Mouse (Mus musculus): Measurements from ENCODE around the gene Slirp. TPM values are rescaled to one million over a fixed set of nuclear protein-coding genes. Genes with fewer than 3 reads are reported as not detected.
"Not testable (repeated sequence)": the region's sequence is repeated elsewhere in the genome, so short reads cannot be mapped to it uniquely, and the experiment has no call there.

Slirp gene
- polyA plus RNA-seq, 1 experiment from 2014 or later: 269 TPM

DNA sequence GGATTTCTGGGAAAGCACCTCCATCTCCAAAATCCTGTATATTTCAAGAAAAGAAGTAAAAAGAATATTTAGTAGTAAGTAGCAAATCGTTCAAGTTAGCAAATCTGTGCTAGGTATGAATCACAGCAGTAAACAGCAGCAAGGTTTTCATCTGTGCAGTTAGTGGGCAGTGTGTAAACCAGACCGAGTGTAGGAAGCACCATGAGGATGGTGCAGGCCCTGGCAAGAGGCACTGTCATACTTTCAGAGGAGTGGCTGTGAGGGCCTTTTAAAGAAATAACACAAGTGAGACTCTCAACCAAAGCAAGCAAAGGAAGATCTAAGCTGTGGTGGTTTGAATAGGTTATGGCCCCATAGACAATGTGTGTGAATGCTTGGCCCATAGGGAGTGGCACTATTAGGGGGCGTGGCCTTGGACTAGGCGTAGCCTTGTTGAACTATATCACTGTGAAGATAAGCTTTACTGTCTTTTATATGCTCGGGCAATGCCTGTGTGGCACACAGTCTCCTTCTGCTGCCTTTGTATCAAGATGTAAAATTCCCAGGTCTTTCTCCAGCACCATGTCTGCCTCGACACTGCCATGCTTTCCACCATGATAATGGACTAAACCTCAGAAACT lies 21.1 kb downstream of the Slirp start:
- H3K4me2 ChIP-seq (replicated peaks; ENCODE audit: low read depth, low read length): no peak overlapping the region
- no peaks in the 10 kb centered on the region for H3K9me3 ChIP-seq (ENCODE audit: control insufficient read depth, low read length)
- 88% methylated on average over 6 of the region's 6 CpGs for WGBS
- no peaks in the 10 kb centered on the region for H3K27me3 ChIP-seq (ENCODE audit: control insufficient read depth, insufficient read depth, low read length)
- no peak for ATAC-seq (ENCODE audit: low FRiP score, low TSS enrichment)
- H3K9ac ChIP-seq (ENCODE audit: low read depth, low read length): no peak overlapping the region
- H3K27ac ChIP-seq (ENCODE audit: low read depth, low read length): no peak overlapping the region
- H3K4me3 ChIP-seq (ENCODE audit: low read length): no peak overlapping the region
- H3K36me3 ChIP-seq (ENCODE audit: control insufficient read depth, insufficient read depth, low read length): peaks cover 78% of the 10 kb centered on the region
- H3K4me1 ChIP-seq (ENCODE audit: control insufficient read depth, insufficient read depth, low read length): no peaks in the 10 kb centered on the region

- Histone ChIP-seq H3K36me3 (ENCODE audit: control insufficient read depth, insufficient read depth, low read length) (peaks cover 26% of the 10 kb centered on the region), H3K4me3 (ENCODE audit: low read length) (peak overlapping the region; percentile 88), H3K27me3 (ENCODE audit: control insufficient read depth, insufficient read depth, low read length) (no peaks in the 10 kb centered on the region), H3K4me2 (replicated peaks; ENCODE audit: low read depth, low read length) (peak overlapping the region; percentile 65), H3K9ac (ENCODE audit: low read depth, low read length) (peak overlapping the region; percentile 92; the same call in 1 of the 2 replicates), H3K4me1 (ENCODE audit: control insufficient read depth, insufficient read depth, low read length) (peaks cover 9% of the 10 kb centered on the region; the same call in 1 of the 2 replicates), H3K9me3 (ENCODE audit: control insufficient read depth, low read length) (no peaks in the 10 kb centered on the region), H3K27ac (ENCODE audit: low read depth, low read length) (no peak overlapping the region)
- no peak for ATAC-seq (ENCODE audit: low FRiP score, low TSS enrichment)
- 55% methylated on average over 7 of the region's 7 CpGs for WGBS
These were observed 26.8 kb downstream of the Slirp start for GRCm38 (mm10) chr12:87470263-87471136.

GRCm38 (mm10) chr12:87471421-87471963 lies 27.8 kb downstream of the Slirp start:
- H3K4me1 ChIP-seq (ENCODE audit: control insufficient read depth, insufficient read depth, low read length): peaks cover 9% of the 10 kb centered on the region; the same call in 1 of the 2 replicates
- peak overlapping the region; percentile 92 for H3K9ac ChIP-seq (ENCODE audit: low read depth, low read length)
- no peak for ATAC-seq (ENCODE audit: low FRiP score, low TSS enrichment)
- peak overlapping the region; percentile 82; the same call in 1 of the 2 replicates for H3K27ac ChIP-seq (ENCODE audit: low read depth, low read length)
- no peaks in the 10 kb centered on the region for H3K27me3 ChIP-seq (ENCODE audit: control insufficient read depth, insufficient read depth, low read length)
- H3K4me3 ChIP-seq (ENCODE audit: low read length): peak overlapping the region; percentile 88
- H3K36me3 ChIP-seq (ENCODE audit: control insufficient read depth, insufficient read depth, low read length): peaks cover 21% of the 10 kb centered on the region
- under 1% methylated on average over 19 of the region's 19 CpGs for WGBS
- H3K4me2 ChIP-seq (replicated peaks; ENCODE audit: low read depth, low read length): peak overlapping the region; percentile 65
- no peaks in the 10 kb centered on the region for H3K9me3 ChIP-seq (ENCODE audit: control insufficient read depth, low read length)

DNA sequence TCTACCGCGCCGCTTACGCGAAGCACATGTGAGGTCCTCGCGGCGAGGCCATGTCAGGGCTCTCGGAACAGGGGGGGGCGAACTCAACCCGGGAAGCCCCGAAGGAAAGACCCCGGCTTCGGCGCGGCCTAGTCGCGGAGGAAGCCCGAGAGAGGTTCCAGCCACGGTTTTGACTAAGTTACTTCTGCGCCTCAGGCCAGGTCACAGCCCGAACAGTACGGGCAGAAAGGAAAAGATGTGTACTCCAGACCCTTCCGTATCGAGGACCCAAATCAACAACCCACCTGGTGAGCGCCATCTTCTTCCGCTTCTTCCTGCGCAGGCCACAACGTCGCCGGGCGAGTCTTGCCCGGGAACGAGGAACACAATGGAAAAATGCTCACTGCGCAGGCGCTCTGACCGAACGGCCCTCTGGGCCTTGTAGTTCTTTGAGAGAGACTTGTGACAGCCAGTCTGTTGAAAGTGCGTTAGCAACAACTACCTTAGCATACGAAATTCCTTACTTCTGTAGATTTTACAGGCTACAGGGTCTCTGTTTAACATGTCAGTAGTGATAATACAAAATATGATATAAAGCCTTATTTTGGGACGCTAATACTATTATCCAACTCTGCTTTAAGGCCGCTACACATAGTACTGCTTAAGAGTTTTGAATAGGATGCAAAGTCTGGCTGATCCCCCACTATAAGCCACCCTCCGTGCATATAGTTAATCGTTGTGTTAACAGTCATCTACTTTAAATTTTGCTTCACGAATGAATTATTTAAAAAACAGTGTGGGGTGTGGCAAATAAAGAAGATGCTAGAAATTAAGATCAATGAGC lies 28.5 kb downstream of the Slirp start, which contains the start of gene Snw1:
Snw1 (minus strand) TSS at position 311 of the 823 bp plus-strand sequence.
- H3K9me3 ChIP-seq (ENCODE audit: control insufficient read depth, low read length): no peaks in the 10 kb centered on the region
- peak within 1 kb of the TSS; percentile 88 for H3K4me3 ChIP-seq (ENCODE audit: low read length)
- H3K4me1 ChIP-seq (ENCODE audit: control insufficient read depth, insufficient read depth, low read length): peaks cover 9% of the 10 kb centered on the region; the same call in 1 of the 2 replicates
- 3% methylated on average over 45 of the region's 45 CpGs for WGBS
- peak within 1 kb of the TSS; percentile 65 for H3K4me2 ChIP-seq (replicated peaks; ENCODE audit: low read depth, low read length)
- H3K27ac ChIP-seq (ENCODE audit: low read depth, low read length): peak within 1 kb of the TSS; percentile 82
- no peaks in the 10 kb centered on the region for H3K27me3 ChIP-seq (ENCODE audit: control insufficient read depth, insufficient read depth, low read length)
- H3K9ac ChIP-seq (ENCODE audit: low read depth, low read length): peak within 1 kb of the TSS; percentile 92
- peak; percentile 97 for ATAC-seq (ENCODE audit: low FRiP score, low TSS enrichment)
- H3K36me3 ChIP-seq (ENCODE audit: control insufficient read depth, insufficient read depth, low read length): peaks cover 14% of the 10 kb centered on the region

DNA sequence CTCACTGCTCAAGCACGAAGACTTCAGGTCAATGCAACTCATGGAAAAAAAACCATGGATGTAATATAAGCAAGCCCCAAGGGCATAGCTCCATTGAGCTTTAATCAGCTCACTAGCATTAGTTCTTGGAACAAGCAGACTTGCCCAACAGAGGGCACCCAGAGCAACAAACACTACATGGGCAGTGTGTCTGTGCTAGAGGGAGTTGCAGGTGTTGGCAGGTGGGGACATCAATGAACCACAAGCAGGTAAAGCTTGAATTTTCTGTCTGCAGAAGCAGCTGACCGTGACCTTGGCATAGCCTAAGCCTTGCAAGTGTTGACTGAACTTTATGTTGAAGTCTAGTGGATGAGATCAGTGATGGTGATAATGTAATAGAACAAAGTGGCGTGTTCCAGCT lies 31.1 kb downstream of the Slirp start:
- 75% methylated on average over 3 of the region's 3 CpGs for whole genome bisulfite sequencing
- H3K9ac ChIP-seq (ENCODE audit: low read depth, low read length): no peak overlapping the region
- H3K4me2 ChIP-seq (replicated peaks; ENCODE audit: low read depth, low read length): no peak overlapping the region
- no peak overlapping the region for H3K4me3 ChIP-seq (ENCODE audit: low read length)
- peaks cover 9% of the 10 kb centered on the region; the same call in 1 of the 2 replicates for H3K4me1 ChIP-seq (ENCODE audit: control insufficient read depth, insufficient read depth, low read length)
- no peaks in the 10 kb centered on the region for H3K27me3 ChIP-seq (ENCODE audit: control insufficient read depth, insufficient read depth, low read length)
- H3K36me3 ChIP-seq (ENCODE audit: control insufficient read depth, insufficient read depth, low read length): no peaks in the 10 kb centered on the region
- no peaks in the 10 kb centered on the region for H3K9me3 ChIP-seq (ENCODE audit: control insufficient read depth, low read length)
- H3K27ac ChIP-seq (ENCODE audit: low read depth, low read length): no peak overlapping the region
- no peak for ATAC-seq (ENCODE audit: low FRiP score, low TSS enrichment)

DNA sequence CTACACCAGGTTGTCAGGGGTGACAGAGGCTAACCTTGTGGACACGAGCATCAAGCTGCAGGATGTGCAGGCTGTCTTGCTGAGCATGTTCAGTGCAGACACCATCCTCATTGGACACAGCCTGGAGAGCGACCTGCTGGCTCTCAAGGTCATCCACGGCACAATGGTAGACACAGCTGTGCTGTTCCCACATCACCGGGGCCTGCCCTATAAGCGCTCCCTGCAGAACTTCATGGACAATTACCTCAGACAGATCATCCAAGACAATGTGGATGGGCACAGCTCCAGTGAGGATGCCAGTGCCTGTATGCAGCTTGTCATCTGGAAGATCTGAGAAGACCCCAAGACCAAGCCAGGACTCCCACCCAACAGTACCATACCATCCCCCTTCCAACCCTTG lies 38.8 kb downstream of the Slirp start:
- H3K27ac ChIP-seq (ENCODE audit: low read depth, low read length); H3K4me2 ChIP-seq (replicated peaks; ENCODE audit: low read depth, low read length); H3K9me3 ChIP-seq (ENCODE audit: control insufficient read depth, low read length); ATAC-seq (ENCODE audit: low FRiP score, low TSS enrichment); H3K4me1 ChIP-seq (ENCODE audit: control insufficient read depth, insufficient read depth, low read length); H3K36me3 ChIP-seq (ENCODE audit: control insufficient read depth, insufficient read depth, low read length); H3K9ac ChIP-seq (ENCODE audit: low read depth, low read length); H3K27me3 ChIP-seq (ENCODE audit: control insufficient read depth, insufficient read depth, low read length); H3K4me3 ChIP-seq (ENCODE audit: low read length): not testable (repeated sequence)
- WGBS: 83% methylated on average over 5 of the region's 5 CpGs

DNA sequence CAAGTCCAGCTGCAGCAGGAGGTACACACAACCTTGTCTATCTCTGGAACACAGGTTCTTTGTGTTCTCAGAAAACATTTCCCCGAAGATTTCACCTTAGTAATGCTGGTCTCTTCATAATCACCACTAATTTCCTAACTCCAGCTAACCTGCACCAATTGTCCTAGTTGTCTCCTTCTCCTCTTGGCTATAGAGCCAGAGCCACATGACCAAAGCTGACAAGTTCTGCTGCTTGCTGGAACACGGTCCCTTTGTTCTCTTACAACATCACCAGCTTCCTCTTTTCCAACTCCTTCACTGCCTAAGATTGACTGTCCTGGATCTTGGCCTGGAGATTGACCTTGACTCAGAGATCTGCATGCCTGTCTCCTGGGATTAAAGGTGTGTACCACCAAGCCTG lies 45.0 kb downstream of the Slirp start:
- ATAC-seq (ENCODE audit: low FRiP score, low TSS enrichment); H3K4me2 ChIP-seq (replicated peaks; ENCODE audit: low read depth, low read length); H3K36me3 ChIP-seq (ENCODE audit: control insufficient read depth, insufficient read depth, low read length); H3K9ac ChIP-seq (ENCODE audit: low read depth, low read length); H3K9me3 ChIP-seq (ENCODE audit: control insufficient read depth, low read length); H3K27ac ChIP-seq (ENCODE audit: low read depth, low read length); H3K4me3 ChIP-seq (ENCODE audit: low read length); H3K27me3 ChIP-seq (ENCODE audit: control insufficient read depth, insufficient read depth, low read length); H3K4me1 ChIP-seq (ENCODE audit: control insufficient read depth, insufficient read depth, low read length): not testable (repeated sequence)
- WGBS: 73% methylated on average over 2 of the region's 2 CpGs

DNA sequence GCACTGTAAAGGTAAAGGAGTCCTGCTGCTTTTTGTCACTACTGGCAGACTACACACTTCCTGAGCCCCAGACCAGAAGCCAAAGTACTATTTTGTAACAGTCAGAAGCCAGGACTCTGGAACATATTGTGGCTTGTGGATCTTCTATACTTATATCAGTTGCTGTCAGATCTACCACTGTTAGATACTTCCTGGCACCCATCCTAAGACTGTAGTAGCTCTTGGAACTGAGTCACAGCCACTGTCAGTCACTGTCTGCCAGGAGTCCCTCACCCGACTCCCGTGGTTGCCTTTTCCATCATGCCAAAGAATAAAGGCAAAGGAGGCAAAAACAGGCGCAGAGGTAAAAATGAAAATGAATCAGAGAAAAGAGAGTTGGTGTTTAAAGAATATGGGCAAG lies 50.7 kb downstream of the Slirp start, which contains the start of gene Gm5788:
Gm5788 (plus strand) TSS at position 301 of the 400 bp plus-strand sequence.
- not testable (repeated sequence) for H3K27ac ChIP-seq (ENCODE audit: low read depth, low read length); H3K9me3 ChIP-seq (ENCODE audit: control insufficient read depth, low read length); H3K4me3 ChIP-seq (ENCODE audit: low read length); ATAC-seq (ENCODE audit: low FRiP score, low TSS enrichment); H3K27me3 ChIP-seq (ENCODE audit: control insufficient read depth, insufficient read depth, low read length); H3K4me1 ChIP-seq (ENCODE audit: control insufficient read depth, insufficient read depth, low read length); H3K36me3 ChIP-seq (ENCODE audit: control insufficient read depth, insufficient read depth, low read length); H3K4me2 ChIP-seq (replicated peaks; ENCODE audit: low read depth, low read length); H3K9ac ChIP-seq (ENCODE audit: low read depth, low read length)
- 95% methylated on average over 3 of the region's 3 CpGs for WGBS

Measured in kidney, embryonic 14.5 days (tissue).